Mouse (Mus musculus): ENCODE results near the gene Tmem183a. TPM values are rescaled to one million over a fixed set of nuclear protein-coding genes. Genes with fewer than 3 reads are reported as not detected.

Gene Tmem183a
- total and polyA plus RNA-seq, 3 experiments: 54.2 to 131 (median 82.7) TPM

- TF ChIP-seq MYC (IDR thresholded peaks at IDR 0.05; ENCODE audit: low read depth, low read length): 0 out of 2 replicates have a peak, but pooled peaks have one; percentile 42
- TF ChIP-seq SMC3 (IDR thresholded peaks at IDR 0.05; ENCODE audit: low read depth, low read length): peak; percentile 76
- TF ChIP-seq SIN3A (IDR thresholded peaks at IDR 0.05; ENCODE audit: low read length): peak; percentile 26; the same call in 1 of the 2 replicates
- peak; percentile 80 for TF ChIP-seq ZC3H11A (IDR thresholded peaks at IDR 0.05; ENCODE audit: low read depth, low read length)
- peak; percentile 23 to 82 (median 60); a peak in 5 of 6 replicates for TF ChIP-seq CTCF (IDR thresholded peaks at IDR 0.05 in 2 of 3, conservative IDR thresholded peaks at IDR 0.05 in 1 of 3; ENCODE audit: control insufficient read depth in 1 of 3, insufficient read depth in 1 of 3, low read depth in 2 of 3, low read length in 3 of 3, poor library complexity in 1 of 3, severe bottlenecking in 1 of 3)
- peak; percentile 55; the same call in 1 of the 2 replicates for TF ChIP-seq USF1 (IDR thresholded peaks at IDR 0.05; ENCODE audit: low read depth, low read length)
- TF ChIP-seq NELFE (IDR thresholded peaks at IDR 0.05; ENCODE audit: low read depth, low read length): no peak
- no peak for TF ChIP-seq POLR2AphosphoS2 (IDR thresholded peaks at IDR 0.05; ENCODE audit: low read length)
- peak; percentile 48; the same call in 1 of the 2 replicates for TF ChIP-seq MAX (IDR thresholded peaks at IDR 0.05; ENCODE audit: low read length)
- peak; percentile 86 for TF ChIP-seq RAD21 (IDR thresholded peaks at IDR 0.05; ENCODE audit: low read depth, low read length)
- Histone ChIP-seq H3K4me1 (ENCODE audit: control insufficient read depth in 1 of 2, insufficient read depth in 2 of 2, low read length in 2 of 2) (no peaks in the 10 kb centered on the region), H3K9me3 (replicated peaks; ENCODE audit: insufficient read depth, low read length) (no peaks in the 10 kb centered on the region), H3K4me3 (ENCODE audit: control insufficient read depth in 1 of 2, insufficient read depth in 1 of 2, low read depth in 2 of 2, low read length in 2 of 2) (no peak overlapping the region), H3K27ac (ENCODE audit: control insufficient read depth, low read depth, low read length) (no peak overlapping the region), H3K36me3 (ENCODE audit: control insufficient read depth in 1 of 2, insufficient read depth in 2 of 2, low read length in 2 of 2) (no peaks in the 10 kb centered on the region), H3K79me2 (ENCODE audit: control insufficient read depth, insufficient read depth, low read length, poor library complexity) (no peaks in the 10 kb centered on the region), H3K27me3 (ENCODE audit: control insufficient read depth in 1 of 2, insufficient read depth in 2 of 2, low read length in 2 of 2) (no peaks in the 10 kb centered on the region; a peak in 1 of 4 replicates), H3K9ac (ENCODE audit: control insufficient read depth, low read depth, low read length, poor library complexity, severe bottlenecking) (no peak overlapping the region)
- peak; percentile 75 for DNase-seq (ENCODE audit: low read depth, low spot score)
Measured at GRCm38 (mm10) chr1:134368777-134369337, 7.1 kb upstream of the Tmem183a start.

GRCm38 (mm10) chr1:134365491-134365890 is 3.7 kb upstream of the Tmem183a start:
- no peaks in the 10 kb centered on the region; a peak in 1 of 4 replicates for H3K27me3 ChIP-seq (ENCODE audit: control insufficient read depth in 1 of 2, insufficient read depth in 2 of 2, low read length in 2 of 2)
- H3K79me2 ChIP-seq (ENCODE audit: control insufficient read depth, insufficient read depth, low read length, poor library complexity): peaks cover 9% of the 10 kb centered on the region
- peaks cover 5 to 6% of the 10 kb centered on the region in 2 experiments for H3K4me1 ChIP-seq (ENCODE audit: control insufficient read depth in 1 of 2, insufficient read depth in 2 of 2, low read length in 2 of 2)
- no peak overlapping the region for H3K27ac ChIP-seq (ENCODE audit: control insufficient read depth, low read depth, low read length)
- peaks cover 0 to 5% of the 10 kb centered on the region in 2 experiments; a peak in 2 of 4 replicates for H3K36me3 ChIP-seq (ENCODE audit: control insufficient read depth in 1 of 2, insufficient read depth in 2 of 2, low read length in 2 of 2)
- no peaks in the 10 kb centered on the region for H3K9me3 ChIP-seq (replicated peaks; ENCODE audit: insufficient read depth, low read length)
- TF ChIP-seq JUND (IDR thresholded peaks at IDR 0.05; ENCODE audit: low read depth, low read length): no peak
- TF ChIP-seq NRF1 (IDR thresholded peaks at IDR 0.05; ENCODE audit: insufficient read depth, low read depth, low read length, poor library complexity, severe bottlenecking): no peak
- TF ChIP-seq RAD21 (IDR thresholded peaks at IDR 0.05; ENCODE audit: low read depth, low read length): no peak
- TF ChIP-seq MAX (IDR thresholded peaks at IDR 0.05; ENCODE audit: low read length): no peak
- TF ChIP-seq SIN3A (IDR thresholded peaks at IDR 0.05; ENCODE audit: low read length): no peak
- TF ChIP-seq RCOR1 (IDR thresholded peaks at IDR 0.05; ENCODE audit: low read depth, low read length): no peak
- no peak for TF ChIP-seq CHD2 (IDR thresholded peaks at IDR 0.05; ENCODE audit: low read length)
- TF ChIP-seq UBTF (IDR thresholded peaks at IDR 0.05; ENCODE audit: borderline replicate concordance, insufficient read depth, low read depth, low read length): no peak
- no peak for TF ChIP-seq MYC (IDR thresholded peaks at IDR 0.05; ENCODE audit: low read depth, low read length)
- TF ChIP-seq HCFC1 (IDR thresholded peaks at IDR 0.05; ENCODE audit: low read depth, low read length): no peak
- TF ChIP-seq TAL1 (IDR thresholded peaks at IDR 0.05; ENCODE audit: low read length): no peak
- no peak for TF ChIP-seq BHLHE40 (IDR thresholded peaks at IDR 0.05; ENCODE audit: borderline replicate concordance, low read depth, low read length)
- no peak for TF ChIP-seq EP300 (IDR thresholded peaks at IDR 0.05; ENCODE audit: low read depth in 1 of 2, low read length in 2 of 2)
- TF ChIP-seq CTCF (IDR thresholded peaks at IDR 0.05 in 2 of 3, conservative IDR thresholded peaks at IDR 0.05 in 1 of 3; ENCODE audit: control insufficient read depth in 1 of 3, insufficient read depth in 1 of 3, low read depth in 2 of 3, low read length in 3 of 3, poor library complexity in 1 of 3, severe bottlenecking in 1 of 3): no peak
- no peak for TF ChIP-seq GABPA (IDR thresholded peaks at IDR 0.05; ENCODE audit: low read depth, low read length)
- TF ChIP-seq TBP (IDR thresholded peaks at IDR 0.05; ENCODE audit: low read depth, low read length): no peak
- no peak for TF ChIP-seq NELFE (IDR thresholded peaks at IDR 0.05; ENCODE audit: low read depth, low read length)
- no peak for TF ChIP-seq MYB (IDR thresholded peaks at IDR 0.05; ENCODE audit: low read depth, low read length)
- H3K4me3 ChIP-seq (ENCODE audit: control insufficient read depth in 1 of 2, insufficient read depth in 1 of 2, low read depth in 2 of 2, low read length in 2 of 2): no peak overlapping the region
- DNase-seq (ENCODE audit: low read depth, low spot score): no peak
- no peak overlapping the region for H3K9ac ChIP-seq (ENCODE audit: control insufficient read depth, low read depth, low read length, poor library complexity, severe bottlenecking)

All from MEL (cell line).